Mouse (Mus musculus) small intestine, adult 2 months (tissue): ENCODE measurements at regions not wholly inside any gene's neighbourhood (a gene's known extent, or its start where the extent isn't known, plus 50 kb on each side); places are given as distances from the start of the nearest gene placed in this dataset.

ENCODE experiments used
- CTCF ChIP-seq: fragments of 200-500 bp; IDR thresholded peaks from 2 replicates; pipeline ENCODE4 v1.5.1; 2012; ENCODE audit warnings: low read depth, mild to moderate bottlenecking, control low read depth, inconsistent platforms, low read length, moderate library complexity, mixed read lengths; ENCODE audit not compliant: insufficient replicate concordance, insufficient read length; ENCODE audit errors: extremely low read depth
- POLR2A ChIP-seq: fragments of 200-500 bp; IDR thresholded peaks from 2 replicates; pipeline ENCODE4 v1.6.1; 2012; ENCODE audit warnings: low read depth, mild to moderate bottlenecking, control low read depth, inconsistent platforms, low read length, moderate library complexity

- TF ChIP-seq CTCF = no peak
- TF ChIP-seq POLR2A = no peak
Observed at GRCm38 (mm10) chr17:4331650-4332049, 635.6 kb upstream of the Nox3 start.
